Mouse (Mus musculus): ENCODE results near the gene D5Ertd579e. TPM values are rescaled to one million over a fixed set of nuclear protein-coding genes. Genes with fewer than 3 reads are reported as not detected.

D5Ertd579e gene
- total RNA-seq, 2 experiments from 2014 or later, result 16.0 to 20.2 TPM

- ATAC-seq (replicated peaks; ENCODE audit: poor library complexity), result no peak; the same call in 1 of the 2 replicates
Observed at GRCm38 (mm10) chr5:36618356-36618755, 77.5 kb downstream of the D5Ertd579e start.

GRCm38 (mm10) chr5:36614124-36614523 lies 81.7 kb downstream of the D5Ertd579e start:
- ATAC-seq (replicated peaks; ENCODE audit: poor library complexity), result no peak

- ATAC-seq (replicated peaks; ENCODE audit: poor library complexity), result no peak
Observed at GRCm38 (mm10) chr5:36608939-36609499, 86.8 kb downstream of the D5Ertd579e start.

- ATAC-seq (replicated peaks; ENCODE audit: poor library complexity), result peak; percentile 90
Observed at GRCm38 (mm10) chr5:36603031-36603430, 92.8 kb downstream of the D5Ertd579e start.

- ATAC-seq (replicated peaks; ENCODE audit: poor library complexity), result no peak
Observed at GRCm38 (mm10) chr5:36602028-36602427, 93.8 kb downstream of the D5Ertd579e start.

- no peak for ATAC-seq (replicated peaks; ENCODE audit: poor library complexity)
Observed at GRCm38 (mm10) chr5:36601492-36601891, 94.3 kb downstream of the D5Ertd579e start.

- no peak for ATAC-seq (replicated peaks; ENCODE audit: poor library complexity)
Observed at GRCm38 (mm10) chr5:36598883-36599282, 96.9 kb downstream of the D5Ertd579e start.

- ATAC-seq (replicated peaks; ENCODE audit: poor library complexity), result peak; percentile 76
Observed at GRCm38 (mm10) chr5:36597653-36598052, 98.2 kb downstream of the D5Ertd579e start.

- ATAC-seq (replicated peaks; ENCODE audit: poor library complexity), result no peak
Observed at GRCm38 (mm10) chr5:36596225-36596624, 99.6 kb downstream of the D5Ertd579e start.

GRCm38 (mm10) chr5:36595115-36595514 lies 100.7 kb downstream of the D5Ertd579e start:
- peak; percentile 46 for ATAC-seq (replicated peaks; ENCODE audit: poor library complexity)

GRCm38 (mm10) chr5:36594344-36594743 lies 101.5 kb downstream of the D5Ertd579e start:
- no peak for ATAC-seq (replicated peaks; ENCODE audit: poor library complexity)

GRCm38 (mm10) chr5:36593176-36593575 lies 102.6 kb downstream of the D5Ertd579e start, which contains the start of gene Tbc1d14:
Gene Tbc1d14, minus strand, starts transcription at chr5:36593276.
- no peak for ATAC-seq (replicated peaks; ENCODE audit: poor library complexity)

- peak; percentile 35 for ATAC-seq (replicated peaks; ENCODE audit: poor library complexity)
Observed at GRCm38 (mm10) chr5:36590499-36590920, 105.3 kb downstream of the D5Ertd579e start.

GRCm38 (mm10) chr5:36584299-36584698 lies 111.5 kb downstream of the D5Ertd579e start:
- no peak for ATAC-seq (replicated peaks; ENCODE audit: poor library complexity)

GRCm38 (mm10) chr5:36581924-36582642 lies 113.7 kb downstream of the D5Ertd579e start:
- ATAC-seq (replicated peaks; ENCODE audit: poor library complexity), result peak; percentile 94

GRCm38 (mm10) chr5:36581259-36581923 lies 114.4 kb downstream of the D5Ertd579e start:
- no peak for ATAC-seq (replicated peaks; ENCODE audit: poor library complexity)

GRCm38 (mm10) chr5:36579967-36580366 lies 115.9 kb downstream of the D5Ertd579e start:
- no peak for ATAC-seq (replicated peaks; ENCODE audit: poor library complexity)

- ATAC-seq (replicated peaks; ENCODE audit: poor library complexity), result no peak
Observed at GRCm38 (mm10) chr5:36578982-36579381, 116.8 kb downstream of the D5Ertd579e start.

GRCm38 (mm10) chr5:36576457-36576856 lies 119.4 kb downstream of the D5Ertd579e start:
- ATAC-seq (replicated peaks; ENCODE audit: poor library complexity), result no peak

GRCm38 (mm10) chr5:36575745-36576144 lies 120.1 kb downstream of the D5Ertd579e start:
- no peak for ATAC-seq (replicated peaks; ENCODE audit: poor library complexity)

- 0 out of 2 replicates have a peak, but pooled peaks have one; percentile 21 for ATAC-seq (replicated peaks; ENCODE audit: poor library complexity)
Observed at GRCm38 (mm10) chr5:36575227-36575626, 120.6 kb downstream of the D5Ertd579e start.

Measured in megakaryocyte progenitor cell, adult 5-6 weeks (primary cell).